Mouse (Mus musculus) embryonic facial prominence, embryonic 13.5 days (tissue): ENCODE measurements around the gene Cry2. TPM values are rescaled to one million over a fixed set of nuclear protein-coding genes. Genes with fewer than 3 reads are reported as not detected.

Experiments
- ATAC-seq: fragments of 200-750 bp; cut with Nextera tagmentation; 2 replicates; pipeline ENCODE4 v1.8.0; 2017; ENCODE audit warnings: low read depth; ENCODE audit not compliant: insufficient number of reproducible peaks, insufficient read depth, low FRiP score, low TSS enrichment
- H3K27ac ChIP-seq: fragments of 300-500 bp; sonication (generic); 2 replicates; pipeline ENCODE4 v1.5.1; 2015; ENCODE audit warnings: moderate library complexity, mild to moderate bottlenecking, inconsistent platforms
- H3K27me3 ChIP-seq: fragments of 300-500 bp; sonication (generic); 2 replicates; pipeline ENCODE4 v1.6.1; 2015; ENCODE audit warnings: mild to moderate bottlenecking, inconsistent platforms
- H3K36me3 ChIP-seq: fragments of 300-500 bp; sonication (generic); 2 replicates; pipeline ENCODE4 v1.6.1; 2015; ENCODE audit warnings: mild to moderate bottlenecking, inconsistent platforms
- H3K4me1 ChIP-seq: fragments of 300-500 bp; sonication (generic); 2 replicates; pipeline ENCODE4 v1.6.1; 2015; ENCODE audit warnings: inconsistent platforms
- H3K4me2 ChIP-seq: fragments of 300-500 bp; sonication (generic); 2 replicates; pipeline ENCODE4 v1.6.1; 2015; ENCODE audit warnings: moderate library complexity, mild to moderate bottlenecking, inconsistent platforms
- H3K4me3 ChIP-seq: fragments of 300-500 bp; sonication (generic); 2 replicates; pipeline ENCODE4 v1.5.1; 2015; ENCODE audit warnings: mild to moderate bottlenecking, inconsistent platforms
- H3K9ac ChIP-seq: fragments of 300-500 bp; sonication (generic); 2 replicates; pipeline ENCODE4 v1.6.1; 2015; ENCODE audit warnings: mild to moderate bottlenecking, inconsistent platforms
- H3K9me3 ChIP-seq: fragments of 300-500 bp; sonication (generic); 2 replicates; pipeline ENCODE4 v1.6.1; 2016; ENCODE audit warnings: inconsistent platforms
- WGBS: fragments of 180-500 bp; shearing (Covaris S2); methylation state at CpG from one replicate; pipeline ENCODE4 v1.1.7; 2015; ENCODE audit warnings: mixed read lengths; 5-methylcytosine and 5-hydroxymethylcytosine counted together
- polyA plus RNA-seq: library from polyadenylated mRNA; unstranded; fragments of >200 nt; fragmentation: Nextera tagmentation; extraction: Ambion mirVana; gene quantifications from 2 replicates; pipeline ENCODE4 v1.2.1, GENCODE M21; 2015

Cry2 gene
- polyA plus RNA-seq, 1 experiment from 2014 or later, result 28.2 TPM

DNA sequence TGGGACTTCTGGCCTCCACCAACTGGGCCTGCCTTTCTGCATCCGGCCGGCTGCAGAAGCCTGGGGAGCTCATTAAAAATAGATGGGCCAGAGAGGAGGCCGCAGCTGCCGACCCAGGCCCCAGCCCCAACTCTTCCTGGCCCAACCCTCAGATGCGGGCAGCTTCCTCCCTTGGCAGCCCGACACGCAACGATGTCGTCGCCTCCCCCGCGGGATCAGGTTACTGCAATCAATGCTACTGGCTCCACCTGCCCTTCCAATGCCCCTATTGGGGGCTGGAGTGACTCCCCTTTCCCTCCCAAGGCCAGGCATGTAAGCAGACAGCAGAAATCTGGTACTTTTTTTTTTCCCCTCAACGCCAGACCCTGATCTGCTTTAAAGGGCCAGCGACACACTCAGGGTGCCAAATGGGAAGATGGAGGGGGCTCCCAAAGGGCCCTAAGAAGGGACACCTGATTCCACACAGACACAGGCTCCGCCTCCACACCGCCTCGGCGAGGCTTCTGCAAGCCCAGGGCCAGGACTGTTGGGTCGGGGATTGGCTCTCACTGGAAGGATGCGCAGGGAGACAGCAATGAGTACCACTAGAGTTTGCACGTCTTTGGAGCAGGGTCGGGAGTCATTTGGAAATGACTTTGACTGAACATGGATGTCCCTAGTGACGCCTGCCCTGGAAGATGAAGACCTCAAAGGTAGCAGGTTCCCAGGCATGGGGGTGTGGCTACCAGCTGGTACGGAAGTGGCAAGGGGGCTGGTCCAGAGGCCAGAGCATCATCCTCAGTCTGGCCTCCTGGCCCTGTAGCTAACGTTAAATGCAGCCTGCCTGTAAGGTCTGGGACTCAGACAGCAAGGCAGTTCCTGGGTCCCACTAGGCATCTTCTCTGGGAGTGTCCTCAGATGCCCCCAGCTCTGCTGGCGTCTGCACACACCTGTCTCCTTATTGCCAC, 41.3 kb downstream of the Cry2 start:
- Histone ChIP-seq H3K9me3 (no peaks in the 10 kb centered on the region), H3K4me1 (peaks cover 47% of the 10 kb centered on the region), H3K27ac (peak overlapping the region; percentile 74), H3K36me3 (no peaks in the 10 kb centered on the region), H3K4me3 (peak overlapping the region; percentile 40), H3K9ac (peak overlapping the region; percentile 71), H3K4me2 (peak overlapping the region; percentile 66), H3K27me3 (no peaks in the 10 kb centered on the region)
- 2% methylated on average over 26 of the region's 26 CpGs for WGBS
- ATAC-seq, result no peak

DNA sequence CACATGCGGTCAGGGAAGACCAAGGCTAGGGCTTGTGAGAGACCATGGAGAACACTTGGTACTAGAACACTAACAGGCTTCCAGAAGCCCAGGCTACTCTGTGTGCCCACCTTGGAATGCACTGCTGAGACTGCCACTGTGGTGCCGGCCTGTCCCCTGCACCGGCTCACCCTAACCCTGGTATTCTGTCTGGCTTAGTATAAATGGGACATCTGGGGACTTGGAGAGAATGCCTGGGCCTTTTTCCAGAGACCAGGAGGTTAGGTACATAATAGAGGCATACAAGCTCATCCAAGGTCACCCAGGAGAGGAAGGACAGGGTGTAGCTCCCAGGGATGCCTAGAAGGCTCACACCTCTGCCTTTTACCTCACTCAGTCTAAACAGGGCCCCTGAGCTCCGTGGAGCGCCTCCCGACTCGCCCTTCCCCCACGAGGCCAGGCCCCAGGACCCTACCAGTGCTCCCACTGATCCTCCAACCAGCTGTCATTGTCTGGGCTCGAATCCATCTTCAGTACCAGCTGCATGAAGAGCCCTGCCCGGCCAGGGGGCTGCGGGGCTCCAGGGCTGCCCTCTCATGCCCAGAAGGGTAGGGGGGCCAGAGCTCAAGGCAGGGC, 42.0 kb downstream of the Cry2 start:
- ATAC-seq, result no peak
- peaks cover 49% of the 10 kb centered on the region for H3K4me1 ChIP-seq
- H3K9ac ChIP-seq, result peak overlapping the region; percentile 71

DNA sequence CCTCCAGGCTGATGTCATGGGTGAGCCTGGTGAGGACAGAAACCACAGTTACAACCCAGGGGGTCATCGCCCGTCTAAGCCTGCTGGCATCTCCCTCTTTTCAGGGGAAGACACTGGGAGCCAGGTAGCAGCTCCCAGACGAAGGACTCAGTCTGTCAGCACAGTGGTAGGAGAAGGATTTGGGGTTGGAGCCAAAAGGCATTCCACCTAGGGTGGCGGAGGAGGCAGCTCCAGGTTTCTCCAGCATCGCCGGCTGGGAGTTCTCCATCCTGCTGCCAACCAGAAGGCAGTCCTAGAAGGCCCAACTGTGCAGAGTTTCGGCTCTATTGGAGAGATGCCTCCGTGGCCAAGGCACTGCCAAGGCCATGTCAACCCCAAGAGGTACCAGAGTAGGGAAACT, 42.7 kb downstream of the Cry2 start:
- H3K4me1 ChIP-seq, result peaks cover 49% of the 10 kb centered on the region
- no peak for ATAC-seq
- no peak overlapping the region for H3K4me2 ChIP-seq
- H3K4me3 ChIP-seq, result no peak overlapping the region
- no peak overlapping the region for H3K9ac ChIP-seq
- WGBS, result 88% methylated on average over 8 of the region's 8 CpGs
- H3K9me3 ChIP-seq, result no peaks in the 10 kb centered on the region
- peaks cover 12% of the 10 kb centered on the region for H3K36me3 ChIP-seq
- H3K27ac ChIP-seq, result no peak overlapping the region
- no peaks in the 10 kb centered on the region for H3K27me3 ChIP-seq

More for the DNA sequence above, 42.0 kb downstream of the Cry2 start:
- Histone ChIP-seq H3K27me3 (no peaks in the 10 kb centered on the region), H3K27ac (peak overlapping the region; percentile 74), H3K9me3 (no peaks in the 10 kb centered on the region), H3K36me3 (peaks cover 5% of the 10 kb centered on the region), H3K4me2 (peak overlapping the region; percentile 66), H3K4me3 (peak overlapping the region; percentile 40)
- WGBS, result 27% methylated on average over 11 of the region's 11 CpGs

DNA sequence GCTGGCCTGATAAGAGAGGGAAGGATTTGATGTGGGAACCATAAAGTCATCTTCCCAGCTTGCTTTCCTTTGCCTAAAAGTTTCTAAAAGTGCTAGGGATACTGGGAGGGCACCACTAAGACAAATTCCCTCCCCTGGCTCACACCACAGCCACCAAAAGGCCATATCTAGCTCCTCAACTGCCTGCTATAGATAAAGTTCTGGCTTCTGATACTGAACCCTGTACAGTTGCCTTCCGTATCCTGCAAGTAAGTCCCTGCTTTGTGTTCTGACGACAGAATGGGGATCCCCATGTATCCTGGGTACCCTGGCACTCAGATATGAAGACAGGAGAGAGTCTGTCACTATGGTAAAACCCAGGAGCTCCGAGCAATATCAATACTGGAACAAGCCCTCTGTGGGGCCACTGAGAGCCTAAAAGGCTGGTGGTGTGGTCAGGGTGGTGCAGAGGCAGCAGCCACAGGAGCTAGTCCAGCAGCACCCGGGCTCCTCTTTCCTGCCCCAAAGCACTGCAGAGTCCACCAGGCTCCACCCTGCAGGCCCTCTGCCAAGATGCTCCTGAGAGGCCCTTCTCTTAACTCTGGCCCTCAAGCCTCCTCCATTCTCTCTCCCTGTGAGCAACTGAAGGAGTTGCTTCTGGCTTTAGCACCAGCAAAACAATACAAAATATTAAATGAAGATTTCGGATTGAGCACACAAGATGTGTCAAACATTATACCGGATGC, 43.5 kb downstream of the Cry2 start:
- Histone ChIP-seq H3K4me1 (peaks cover 49% of the 10 kb centered on the region), H3K4me2 (peak overlapping the region; percentile 89; the same call in 1 of the 2 replicates), H3K36me3 (peaks cover 19% of the 10 kb centered on the region), H3K27me3 (no peaks in the 10 kb centered on the region), H3K4me3 (0 out of 2 replicates have a peak overlapping the region, but pooled peaks have one; percentile 75), H3K27ac (peak overlapping the region; percentile 89; the same call in 1 of the 2 replicates), H3K9ac (no peak overlapping the region), H3K9me3 (no peaks in the 10 kb centered on the region)
- ATAC-seq, result no peak
- WGBS, result 80% methylated on average over 6 of the region's 6 CpGs

DNA sequence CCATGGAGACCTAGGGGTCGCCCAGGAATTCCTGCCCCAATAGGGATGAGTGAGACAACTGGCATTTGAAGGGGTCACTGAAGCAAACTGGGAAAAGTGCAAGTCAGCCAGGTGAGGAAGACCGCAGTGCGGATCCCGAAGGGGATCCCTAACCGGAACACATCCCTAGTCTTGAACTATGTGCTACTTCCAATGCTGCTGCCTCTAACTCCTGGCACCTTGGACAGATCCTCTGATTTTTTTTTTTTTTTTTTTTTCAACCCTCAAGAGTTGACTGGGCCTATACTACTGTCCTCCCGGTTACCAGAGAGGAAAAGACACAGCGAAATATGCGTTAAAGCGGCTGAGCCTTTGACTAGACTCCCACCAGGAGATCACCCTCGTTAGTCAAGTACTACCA, 44.2 kb downstream of the Cry2 start:
- 5% methylated on average over 10 of the region's 10 CpGs for WGBS
- Histone ChIP-seq H3K4me2 (peak overlapping the region; percentile 89), H3K9me3 (no peaks in the 10 kb centered on the region), H3K27me3 (no peaks in the 10 kb centered on the region), H3K27ac (peak overlapping the region; percentile 89), H3K36me3 (peaks cover 26% of the 10 kb centered on the region), H3K4me3 (peak overlapping the region; percentile 75), H3K4me1 (peaks cover 49% of the 10 kb centered on the region), H3K9ac (peak overlapping the region; percentile 80)
- peak; percentile 6; the same call in 1 of the 2 replicates for ATAC-seq

DNA sequence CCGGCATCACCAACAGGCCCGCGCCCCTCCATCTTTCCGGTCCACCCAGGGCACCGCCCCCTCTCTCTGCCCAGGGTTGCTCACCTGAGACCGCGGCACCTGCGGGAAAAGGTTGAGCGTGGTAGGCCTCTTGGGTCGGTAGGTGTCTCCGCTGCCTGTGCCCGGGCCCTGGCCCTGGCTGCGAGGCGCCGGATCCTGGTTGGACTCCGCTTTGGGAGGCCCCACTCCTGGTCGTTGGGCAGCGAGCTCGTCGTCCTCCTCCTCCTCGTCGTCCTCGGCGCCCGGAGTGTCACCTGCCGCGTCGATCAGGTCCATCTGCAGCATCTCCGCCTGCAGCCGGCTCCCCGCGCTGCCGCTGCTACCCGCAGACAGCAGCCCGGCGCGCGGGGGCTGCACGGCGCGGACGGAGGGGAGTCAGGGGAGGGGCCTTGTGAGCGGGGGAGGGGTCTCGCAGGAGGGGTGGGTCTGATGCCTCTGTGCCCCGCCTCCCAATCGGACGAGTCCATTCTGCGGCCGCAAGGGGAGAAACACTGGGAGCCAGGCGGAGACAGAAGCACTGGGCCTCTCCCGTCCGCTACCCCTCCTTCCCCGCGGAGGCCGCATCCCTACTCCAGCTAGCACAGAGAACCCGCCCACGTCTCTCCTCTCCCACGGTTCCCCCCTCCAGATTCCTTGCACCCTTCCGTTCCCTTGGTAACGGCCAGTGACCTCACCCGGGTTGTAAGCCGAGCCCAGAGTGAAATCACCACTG, 44.8 kb downstream of the Cry2 start:
- no peaks in the 10 kb centered on the region for H3K9me3 ChIP-seq
- peak; percentile 84 for ATAC-seq
- H3K4me3 ChIP-seq, result peak overlapping the region; percentile 75
- under 1% methylated on average over 55 of the region's 62 CpGs for WGBS
- H3K36me3 ChIP-seq, result peaks cover 32% of the 10 kb centered on the region
- H3K27me3 ChIP-seq, result no peaks in the 10 kb centered on the region
- peak overlapping the region; percentile 89 for H3K27ac ChIP-seq
- H3K9ac ChIP-seq, result peak overlapping the region; percentile 80
- peaks cover 49% of the 10 kb centered on the region for H3K4me1 ChIP-seq
- H3K4me2 ChIP-seq, result peak overlapping the region; percentile 89

DNA sequence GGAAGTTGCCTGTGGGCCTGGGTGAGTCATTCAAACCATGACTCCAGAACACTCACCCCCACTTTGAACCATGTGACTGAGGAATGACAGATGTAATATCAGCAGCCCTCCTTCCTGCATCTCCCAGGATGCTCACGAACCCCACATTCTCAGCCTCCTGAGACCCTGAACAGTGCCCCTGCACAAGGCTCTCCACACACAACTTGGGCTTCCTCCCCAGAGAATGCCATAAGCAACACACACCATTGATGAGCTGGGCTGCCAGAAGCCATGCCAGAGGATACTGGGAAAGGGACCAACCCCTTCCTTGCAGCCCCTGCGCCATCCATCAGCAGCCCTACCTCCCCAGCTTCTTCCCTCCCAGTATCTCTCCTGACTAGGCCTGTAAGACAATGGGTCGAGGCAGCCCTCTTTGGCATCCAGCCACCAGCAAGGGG, 45.7 kb downstream of the Cry2 start:
- Histone ChIP-seq H3K27me3 (no peaks in the 10 kb centered on the region), H3K9me3 (no peaks in the 10 kb centered on the region), H3K4me2 (peak overlapping the region; percentile 89), H3K27ac (0 out of 2 replicates have a peak overlapping the region, but pooled peaks have one; percentile 22), H3K4me1 (peaks cover 49% of the 10 kb centered on the region), H3K4me3 (peak overlapping the region; percentile 75), H3K9ac (peak overlapping the region; percentile 80), H3K36me3 (peaks cover 42% of the 10 kb centered on the region)
- ATAC-seq, result no peak
- 54% methylated on average over 3 of the region's 3 CpGs for WGBS

DNA sequence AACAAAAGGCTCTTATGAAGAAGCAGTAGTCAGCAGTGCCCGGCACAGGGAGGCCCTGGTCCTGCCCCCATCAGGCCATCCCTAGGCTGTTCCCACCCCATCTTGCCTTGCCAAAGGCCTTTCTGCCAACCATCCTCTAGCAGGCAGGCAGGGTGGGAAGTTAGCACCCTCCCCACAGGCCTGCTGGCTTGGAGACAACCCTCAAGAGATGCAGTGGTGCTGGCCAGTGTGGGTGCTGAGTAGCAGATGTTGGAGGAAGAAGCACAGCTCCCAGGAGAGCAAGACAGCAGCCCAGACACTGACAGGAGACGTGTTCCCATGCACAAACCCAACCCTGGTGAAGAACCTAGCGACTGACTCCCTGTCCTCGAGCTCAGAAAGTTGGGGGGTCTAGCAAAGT, 46.2 kb downstream of the Cry2 start:
- Histone ChIP-seq H3K27ac (no peak overlapping the region), H3K4me3 (no peak overlapping the region; the same call in 1 of the 2 replicates), H3K9me3 (no peaks in the 10 kb centered on the region), H3K9ac (peak overlapping the region; percentile 80), H3K36me3 (peaks cover 46% of the 10 kb centered on the region), H3K27me3 (no peaks in the 10 kb centered on the region), H3K4me1 (peaks cover 45% of the 10 kb centered on the region), H3K4me2 (peak overlapping the region; percentile 89)
- no peak for ATAC-seq
- 78% methylated on average over 4 of the region's 4 CpGs for WGBS

DNA sequence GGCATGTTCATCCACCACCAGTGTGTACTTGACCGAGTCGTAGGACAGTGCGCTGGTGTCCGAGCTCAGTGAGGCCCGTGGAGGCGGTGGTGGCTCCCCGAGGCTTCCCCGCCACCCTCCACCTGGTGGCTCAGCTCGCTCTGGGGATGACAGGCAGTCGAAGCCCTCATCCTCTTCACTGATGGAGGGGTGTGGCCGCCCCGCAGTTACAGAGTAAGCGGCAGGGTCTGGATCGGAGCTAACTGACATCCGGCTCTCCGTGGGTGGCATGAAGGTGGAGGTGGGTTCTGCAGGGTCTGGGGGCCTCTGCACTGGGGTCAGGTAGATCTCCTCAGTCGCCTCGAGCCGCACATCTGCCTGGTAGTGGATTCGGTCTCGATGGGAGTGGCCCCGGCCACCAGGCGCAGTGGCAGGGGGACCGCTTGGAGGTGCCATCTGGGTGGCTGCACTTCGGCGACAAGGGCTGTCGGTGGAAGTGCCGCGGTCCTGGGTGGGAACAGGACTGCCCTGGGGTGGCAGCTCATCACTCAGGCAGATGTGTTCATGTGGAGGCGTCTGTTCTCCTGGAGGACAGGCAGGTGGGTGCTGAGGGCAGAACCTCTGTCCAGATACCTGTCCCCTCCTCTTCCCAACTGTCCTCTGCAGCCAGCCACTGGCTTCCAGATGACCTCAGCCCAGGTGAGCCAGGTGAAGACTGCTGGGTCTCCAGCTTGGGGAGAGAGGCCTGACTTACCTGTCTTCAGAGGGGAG, 46.8 kb downstream of the Cry2 start:
- Histone ChIP-seq H3K4me3 (no peak overlapping the region), H3K27ac (no peak overlapping the region), H3K9ac (no peak overlapping the region), H3K36me3 (peaks cover 53% of the 10 kb centered on the region), H3K4me2 (no peak overlapping the region), H3K9me3 (no peaks in the 10 kb centered on the region), H3K27me3 (no peaks in the 10 kb centered on the region), H3K4me1 (peaks cover 38% of the 10 kb centered on the region)
- ATAC-seq, result no peak
- 88% methylated on average over 30 of the region's 30 CpGs for WGBS
